Mouse (Mus musculus) liver, embryonic 15.5 days (tissue): ENCODE data around the gene Elane. TPM values are rescaled to one million over a fixed set of nuclear protein-coding genes. Genes with fewer than 3 reads are reported as not detected.

Source experiments
- ATAC-seq: fragments of 200-750 bp; cut with Nextera tagmentation; 2 replicates; pipeline ENCODE4 v1.8.0; 2017; ENCODE audit warnings: moderate number of reproducible peaks, mild to moderate bottlenecking, moderate library complexity; ENCODE audit not compliant: insufficient read depth
- H3K27ac ChIP-seq: fragments of 300-500 bp; sonication (generic); replicated peaks from 2 replicates; pipeline ENCODE4 v1.5.1; 2015; ENCODE audit warnings: mild to moderate bottlenecking, inconsistent platforms
- H3K27me3 ChIP-seq: fragments of 300-500 bp; sonication (generic); 2 replicates; pipeline ENCODE4 v1.6.1; 2015; ENCODE audit warnings: mild to moderate bottlenecking, inconsistent platforms
- H3K36me3 ChIP-seq: fragments of 300-500 bp; sonication (generic); replicated peaks from 2 replicates; pipeline ENCODE4 v1.6.1; 2015; ENCODE audit warnings: moderate library complexity, mild to moderate bottlenecking, inconsistent platforms
- H3K4me1 ChIP-seq: fragments of 300-500 bp; sonication (generic); replicated peaks from 2 replicates; pipeline ENCODE4 v1.6.1; 2015; ENCODE audit warnings: inconsistent platforms
- H3K4me2 ChIP-seq: fragments of 300-500 bp; sonication (generic); 2 replicates; pipeline ENCODE4 v1.6.1; 2015; ENCODE audit warnings: moderate library complexity, mild to moderate bottlenecking, inconsistent platforms
- H3K4me3 ChIP-seq: fragments of 300-500 bp; sonication (generic); replicated peaks from 2 replicates; pipeline ENCODE4 v1.5.1; 2015; ENCODE audit warnings: mild to moderate bottlenecking, inconsistent platforms
- H3K9ac ChIP-seq: fragments of 300-500 bp; sonication (generic); 2 replicates; pipeline ENCODE4 v1.6.1; 2015; ENCODE audit warnings: moderate library complexity, mild to moderate bottlenecking, inconsistent platforms
- H3K9me3 ChIP-seq: fragments of 300-500 bp; sonication (generic); replicated peaks from 2 replicates; pipeline ENCODE4 v1.6.1; 2016; ENCODE audit warnings: inconsistent platforms
- WGBS: fragments of 180-500 bp; shearing (Covaris S2); methylation state at CpG from one replicate; pipeline ENCODE4 v1.1.7; 2015; ENCODE audit warnings: mixed read lengths; ENCODE audit not compliant: insufficient replicate concordance; 5-methylcytosine and 5-hydroxymethylcytosine counted together
- polyA plus RNA-seq: library from polyadenylated mRNA; unstranded; fragments of >200 nt; fragmentation: Nextera tagmentation; extraction: Ambion mirVana; gene quantifications from 2 replicates; pipeline ENCODE4 v1.2.1, GENCODE M21; 2015

Gene Elane
- polyA plus RNA-seq, 1 experiment from 2014 or later = 227 TPM

DNA sequence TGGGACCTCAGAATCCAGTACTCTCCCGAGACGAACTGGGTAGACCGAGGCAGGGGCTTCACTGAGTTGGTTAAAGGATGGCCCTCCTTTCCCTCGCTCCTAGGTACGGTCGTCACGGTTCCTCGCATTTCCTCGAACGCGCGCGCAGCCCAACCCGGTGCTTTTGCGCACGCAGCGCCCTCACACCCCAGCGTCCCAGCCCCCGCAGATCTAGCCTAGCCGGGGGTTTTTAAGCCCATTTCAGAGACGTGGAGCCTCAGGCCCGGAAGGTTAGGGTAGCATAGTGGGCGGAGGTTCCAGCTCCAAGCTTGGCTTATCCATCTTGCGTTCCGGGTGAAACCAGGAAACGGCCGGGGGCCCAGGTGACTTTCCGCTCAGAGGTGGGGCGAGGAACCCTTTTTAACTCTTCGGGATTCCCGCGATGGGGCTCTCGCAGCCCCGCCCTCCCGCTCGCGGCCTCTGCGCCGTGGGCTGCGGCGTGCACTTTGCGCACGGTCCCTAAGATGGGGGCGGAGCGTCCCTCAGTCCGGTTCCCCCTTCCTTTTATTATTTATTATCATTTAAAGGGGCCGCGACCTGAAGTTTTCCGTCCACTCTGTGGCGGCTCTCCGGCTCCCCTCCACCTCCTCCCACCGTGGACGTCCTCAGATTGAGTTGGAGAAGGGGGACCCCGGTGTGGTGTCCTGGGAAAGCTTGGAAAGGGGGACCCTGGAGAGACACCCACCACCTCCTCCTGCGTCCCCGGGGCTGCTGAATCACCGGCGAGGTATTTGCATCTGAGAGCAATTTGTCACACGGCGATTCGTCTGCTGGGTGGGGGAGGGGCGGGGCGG, 40.7 kb downstream of the Elane start, which contains the start of gene Arid3a:
Arid3a (plus strand) TSS at position 553 of the 833 bp plus-strand sequence.
- peak within 1 kb of the TSS; percentile 85 for H3K27ac ChIP-seq
- H3K4me1 ChIP-seq = peaks cover 71% of the 10 kb centered on the region
- H3K9me3 ChIP-seq = no peaks in the 10 kb centered on the region
- peak within 1 kb of the TSS; percentile 74 for H3K9ac ChIP-seq
- H3K27me3 ChIP-seq = peaks cover 19% of the 10 kb centered on the region
- peaks cover 12% of the 10 kb centered on the region for H3K36me3 ChIP-seq
- under 1% methylated on average over 63 of the region's 63 CpGs for WGBS
- H3K4me3 ChIP-seq = peak within 1 kb of the TSS; percentile 83
- H3K4me2 ChIP-seq = peak within 1 kb of the TSS; percentile 98
- peak; percentile 61 for ATAC-seq

DNA sequence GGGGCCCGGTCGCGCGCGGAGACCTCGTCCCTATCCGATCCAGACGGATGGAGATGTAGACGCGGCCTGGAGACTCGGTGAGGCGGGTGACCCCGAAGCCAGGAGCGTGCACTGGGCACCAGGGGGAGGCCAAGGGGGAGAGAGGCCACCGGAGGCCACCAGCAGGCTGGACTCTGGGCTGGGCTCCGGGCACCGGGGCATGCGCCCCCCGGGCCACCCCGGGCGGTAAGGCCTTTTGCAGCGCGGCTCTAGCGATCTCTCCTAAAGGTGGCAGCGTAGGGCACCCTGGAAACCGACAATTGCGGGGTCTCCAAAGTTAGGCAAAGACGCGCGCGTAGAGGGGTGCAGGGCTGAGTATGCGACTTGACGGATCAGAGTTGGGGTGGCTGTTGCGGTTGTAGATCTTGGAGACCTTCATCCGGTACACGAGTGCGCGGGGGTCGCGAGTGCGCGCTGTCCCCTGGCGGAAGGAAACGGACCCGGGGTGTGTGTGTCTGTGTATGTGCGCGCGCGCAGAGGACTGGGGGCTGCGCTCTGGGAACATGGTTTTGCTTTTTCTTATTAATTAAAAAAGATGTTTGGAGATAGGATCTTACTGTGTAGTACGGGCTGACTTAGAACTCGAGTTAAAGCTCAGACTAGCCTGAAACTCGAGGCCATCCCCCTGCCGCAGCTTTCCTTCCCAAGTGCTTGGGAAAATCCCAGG, 41.4 kb downstream of the Elane start:
- under 1% methylated on average over 54 of the region's 54 CpGs for WGBS
- H3K4me1 ChIP-seq = peaks cover 77% of the 10 kb centered on the region
- peak overlapping the region; percentile 83 for H3K4me3 ChIP-seq
- no peaks in the 10 kb centered on the region for H3K9me3 ChIP-seq
- peak; percentile 19 for ATAC-seq
- peak overlapping the region; percentile 98 for H3K4me2 ChIP-seq
- H3K9ac ChIP-seq = peak overlapping the region; percentile 74
- peak overlapping the region; percentile 85 for H3K27ac ChIP-seq
- H3K27me3 ChIP-seq = peaks cover 11% of the 10 kb centered on the region
- peaks cover 19% of the 10 kb centered on the region for H3K36me3 ChIP-seq

DNA sequence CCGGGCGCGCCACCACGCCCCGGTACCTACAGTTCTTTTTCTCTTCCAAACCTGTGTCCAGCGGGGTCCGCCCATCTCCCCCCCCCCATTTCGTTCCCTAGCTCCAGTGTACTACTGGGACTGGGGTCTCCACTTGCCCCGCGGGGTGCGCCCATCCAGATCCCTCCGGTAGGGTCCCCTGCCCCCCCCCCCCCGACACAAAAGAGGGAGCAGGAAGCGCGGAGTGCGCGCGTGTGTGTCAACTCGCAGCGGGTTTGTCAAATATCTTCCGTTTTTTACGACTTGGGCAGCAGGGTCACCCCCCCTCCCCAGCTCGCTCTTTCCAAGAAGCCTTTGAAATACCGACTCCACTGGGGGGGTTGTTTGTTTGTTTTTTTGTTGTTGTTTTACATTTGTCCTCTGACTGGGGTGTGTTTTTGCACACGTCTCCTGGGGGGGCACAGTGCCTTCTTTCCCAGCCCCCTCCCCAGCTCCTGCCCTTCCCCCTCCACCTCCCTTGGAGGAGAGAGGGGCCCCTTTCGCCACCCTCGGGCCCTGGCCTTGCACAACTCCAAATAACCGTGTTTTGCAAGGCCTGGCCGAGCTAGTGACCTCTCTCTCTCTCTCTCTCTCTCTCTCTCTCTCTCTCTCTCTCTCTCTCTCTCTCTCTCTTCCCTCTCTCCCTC, 42.1 kb downstream of the Elane start:
- Histone ChIP-seq H3K27ac (peak overlapping the region; percentile 85), H3K4me2 (peak overlapping the region; percentile 98), H3K4me3 (peak overlapping the region; percentile 83), H3K27me3 (peaks cover 4% of the 10 kb centered on the region), H3K4me1 (peaks cover 84% of the 10 kb centered on the region), H3K9me3 (no peaks in the 10 kb centered on the region), H3K36me3 (peaks cover 26% of the 10 kb centered on the region), H3K9ac (peak overlapping the region; percentile 74)
- 2% methylated on average over 29 of the region's 29 CpGs for WGBS
- ATAC-seq = no peak

DNA sequence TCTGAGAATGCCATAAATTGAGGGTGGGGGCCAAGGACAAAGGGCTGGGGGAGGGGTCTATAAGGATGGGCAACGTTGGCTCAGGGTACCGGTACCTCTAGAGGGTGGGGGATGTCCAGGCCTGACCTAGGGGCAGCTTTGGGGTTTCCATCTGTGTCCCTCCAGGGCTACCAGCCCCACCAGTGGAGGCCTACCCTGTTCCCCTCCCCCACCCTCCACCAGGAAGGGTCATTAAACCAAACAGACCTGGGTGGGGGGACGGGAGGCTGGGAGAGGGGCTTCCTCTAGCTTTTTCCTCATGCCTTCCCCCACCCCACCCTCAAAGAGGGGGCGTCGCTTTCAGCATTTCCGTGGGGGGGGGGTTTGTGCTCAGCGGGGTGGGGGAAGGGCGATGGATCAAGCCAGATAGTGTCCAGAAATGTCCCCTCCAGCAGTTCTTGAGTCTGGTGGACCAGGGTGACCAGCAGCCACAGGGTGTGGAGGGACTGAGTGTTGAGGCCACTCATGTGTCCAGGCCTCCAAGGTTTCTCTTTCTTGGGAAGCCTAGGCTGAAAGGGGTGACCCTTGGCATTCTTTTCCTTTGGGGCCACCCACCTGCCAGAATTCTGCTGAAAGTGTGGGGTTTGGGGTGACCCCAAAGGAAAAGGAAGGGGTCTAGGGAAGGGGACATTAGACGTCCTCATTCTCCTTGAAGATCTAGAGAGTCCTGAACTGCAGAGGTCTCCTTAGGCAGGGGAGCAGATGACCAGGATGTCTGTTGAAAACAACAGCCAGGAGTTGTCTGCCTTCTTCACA, 43.1 kb downstream of the Elane start:
- H3K27me3 ChIP-seq = no peaks in the 10 kb centered on the region
- H3K27ac ChIP-seq = peak overlapping the region; percentile 63
- peaks cover 89% of the 10 kb centered on the region for H3K4me1 ChIP-seq
- H3K9me3 ChIP-seq = no peaks in the 10 kb centered on the region
- ATAC-seq = no peak
- H3K36me3 ChIP-seq = peaks cover 30% of the 10 kb centered on the region
- H3K4me2 ChIP-seq = peak overlapping the region; percentile 98
- H3K9ac ChIP-seq = peak overlapping the region; percentile 40
- H3K4me3 ChIP-seq = peak overlapping the region; percentile 83
- WGBS = 26% methylated on average over 9 of the region's 9 CpGs

DNA sequence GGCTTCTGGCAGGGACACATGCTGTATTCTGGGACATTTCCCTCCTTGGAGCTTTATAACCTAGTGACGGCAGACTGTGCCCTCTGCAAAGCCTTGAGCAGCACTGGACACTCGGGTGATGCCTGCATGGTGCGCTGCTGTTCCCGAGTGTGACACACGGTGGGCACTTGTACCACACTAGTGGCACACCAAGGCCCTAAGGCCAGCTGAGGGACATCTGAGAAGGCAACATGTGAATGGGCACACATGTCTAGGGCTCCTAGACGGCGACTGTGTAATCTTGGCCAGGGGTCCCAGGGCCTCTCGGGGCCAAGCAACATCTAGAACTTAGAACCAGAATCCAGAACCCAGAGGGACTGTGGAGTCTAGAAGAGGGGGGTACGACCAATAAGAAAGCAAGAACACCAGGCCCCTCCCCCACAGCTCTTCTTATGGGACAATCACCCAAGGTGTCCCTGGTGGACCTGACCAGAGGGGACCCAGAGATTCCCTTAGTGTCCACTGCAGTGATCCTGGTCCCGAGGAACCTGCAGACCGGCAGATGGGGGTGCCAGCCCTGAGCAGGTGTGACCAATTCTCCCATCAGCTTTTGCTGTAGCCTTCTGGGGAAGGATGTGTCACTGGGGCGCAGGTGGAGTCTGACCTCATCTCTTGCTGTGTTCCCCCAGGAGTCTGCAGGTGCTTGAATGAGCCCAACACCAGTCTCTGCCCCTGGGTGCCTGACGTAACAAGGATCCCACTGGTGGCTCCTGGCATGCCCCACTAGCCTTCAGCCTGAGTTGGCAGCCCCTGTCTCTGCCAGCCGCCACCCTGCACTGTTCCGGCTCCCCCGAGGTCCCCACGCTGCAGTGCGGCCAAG, 44.1 kb downstream of the Elane start:
- ATAC-seq = no peak
- peak overlapping the region; percentile 98 for H3K4me2 ChIP-seq
- H3K4me3 ChIP-seq = peak overlapping the region; percentile 83; the same call in 1 of the 2 replicates
- peaks cover 97% of the 10 kb centered on the region for H3K4me1 ChIP-seq
- H3K27me3 ChIP-seq = no peaks in the 10 kb centered on the region
- H3K9ac ChIP-seq = no peak overlapping the region
- WGBS = 77% methylated on average over 18 of the region's 18 CpGs
- peaks cover 36% of the 10 kb centered on the region for H3K36me3 ChIP-seq
- no peaks in the 10 kb centered on the region for H3K9me3 ChIP-seq
- peak overlapping the region; percentile 46; the same call in 1 of the 2 replicates for H3K27ac ChIP-seq

DNA sequence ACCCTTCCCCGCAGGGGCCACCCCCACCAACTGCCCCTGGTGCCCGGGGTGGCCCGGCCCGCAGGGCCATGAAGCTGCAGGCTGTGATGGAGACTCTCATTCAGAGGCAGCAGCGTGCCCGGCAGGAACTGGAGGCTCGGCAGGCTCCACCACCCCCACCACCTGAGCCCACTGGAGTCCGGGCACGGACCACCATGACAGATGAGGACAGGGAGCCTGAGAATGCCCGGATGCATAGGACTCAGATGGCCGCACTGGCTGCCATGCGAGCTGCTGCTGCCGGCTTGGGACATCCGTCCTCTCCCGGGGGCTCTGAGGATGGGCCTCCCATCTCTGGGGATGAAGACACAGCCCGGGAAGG, 44.8 kb downstream of the Elane start:
- H3K9me3 ChIP-seq = no peaks in the 10 kb centered on the region
- no peak overlapping the region for H3K27ac ChIP-seq
- H3K36me3 ChIP-seq = peaks cover 40% of the 10 kb centered on the region
- no peak overlapping the region for H3K4me3 ChIP-seq
- no peak for ATAC-seq
- H3K27me3 ChIP-seq = no peaks in the 10 kb centered on the region
- WGBS = 85% methylated on average over 16 of the region's 16 CpGs
- no peak overlapping the region for H3K4me2 ChIP-seq
- no peak overlapping the region for H3K9ac ChIP-seq
- H3K4me1 ChIP-seq = peaks cover 98% of the 10 kb centered on the region

DNA sequence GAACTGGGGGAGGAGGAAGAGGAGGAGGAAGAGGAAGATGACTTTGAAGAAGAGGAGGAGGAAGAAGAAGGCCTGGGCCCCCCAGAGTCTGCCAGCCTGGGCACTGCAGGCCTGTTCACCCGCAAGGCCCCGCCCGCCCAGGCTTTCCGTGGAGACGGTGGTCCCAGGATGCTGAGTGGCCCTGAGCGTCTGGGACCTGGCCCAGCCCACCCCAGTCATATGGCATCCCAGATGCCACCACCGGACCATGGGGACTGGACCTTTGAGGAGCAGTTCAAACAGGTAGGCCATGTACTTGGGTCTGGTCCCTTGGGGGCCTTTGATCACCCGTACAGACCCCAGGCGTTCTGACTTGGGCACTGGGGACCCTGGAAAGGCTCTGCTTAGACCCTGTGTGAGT, 45.8 kb downstream of the Elane start:
- Histone ChIP-seq H3K9ac (no peak overlapping the region), H3K27me3 (no peaks in the 10 kb centered on the region), H3K36me3 (peaks cover 44% of the 10 kb centered on the region), H3K4me3 (no peak overlapping the region), H3K27ac (no peak overlapping the region), H3K4me1 (peaks cover 98% of the 10 kb centered on the region), H3K9me3 (no peaks in the 10 kb centered on the region), H3K4me2 (no peak overlapping the region)
- ATAC-seq = no peak
- WGBS = 61% methylated on average over 9 of the region's 9 CpGs

DNA sequence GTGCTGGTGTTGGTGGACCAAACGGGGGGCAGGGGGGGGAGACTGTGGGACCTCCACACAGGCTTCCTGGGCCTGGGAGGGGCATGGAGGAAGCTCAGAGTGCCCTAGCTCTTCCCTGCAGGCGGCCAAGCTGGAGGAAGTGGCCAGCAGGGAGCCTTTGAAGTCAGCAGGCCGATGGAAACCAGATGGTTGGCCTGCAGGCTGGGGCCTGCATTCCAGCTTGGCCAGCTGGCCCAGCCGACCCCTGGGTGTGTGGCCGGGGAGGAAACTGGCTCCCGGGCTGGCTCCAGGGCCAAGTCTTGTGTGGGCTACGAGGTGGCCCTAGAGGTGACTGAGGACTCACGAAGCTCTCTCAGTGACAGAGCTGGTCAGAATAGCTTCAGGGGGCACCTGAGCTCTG, 46.7 kb downstream of the Elane start:
- Histone ChIP-seq H3K27me3 (no peaks in the 10 kb centered on the region), H3K36me3 (peaks cover 44% of the 10 kb centered on the region), H3K4me1 (peaks cover 98% of the 10 kb centered on the region), H3K9ac (no peak overlapping the region), H3K4me2 (peak overlapping the region; percentile 7; the same call in 1 of the 2 replicates), H3K9me3 (no peaks in the 10 kb centered on the region), H3K4me3 (no peak overlapping the region), H3K27ac (0 out of 2 replicates have a peak overlapping the region, but pooled peaks have one; percentile 6)
- no peak for ATAC-seq
- 52% methylated on average over 8 of the region's 8 CpGs for WGBS

DNA sequence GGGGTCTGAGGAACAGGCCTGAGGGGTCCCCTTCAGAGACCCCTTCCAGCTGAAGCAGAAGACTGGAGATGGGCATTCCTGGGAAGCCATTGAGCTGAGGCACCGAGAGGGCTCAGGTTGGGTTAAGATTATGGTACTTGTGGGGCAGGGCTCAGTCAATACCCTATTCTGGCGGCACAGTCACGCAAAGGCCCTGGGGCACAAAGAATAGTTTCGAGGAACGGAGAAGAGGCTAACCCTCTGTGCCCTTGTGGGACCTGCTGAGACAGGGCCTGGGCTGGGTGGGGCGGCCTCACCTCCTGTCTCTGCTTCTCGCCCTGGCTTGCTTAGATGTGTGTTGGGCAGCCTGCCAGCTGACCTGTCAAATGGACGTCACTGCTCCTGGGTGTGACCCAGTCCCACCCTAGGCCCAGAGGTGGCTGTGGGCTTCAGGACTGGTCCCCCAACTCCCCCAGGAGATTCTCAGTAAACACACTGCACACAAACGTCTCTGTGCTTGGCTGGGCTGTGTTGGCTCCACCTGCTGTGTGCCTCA, 47.2 kb downstream of the Elane start:
- WGBS = 66% methylated on average over 9 of the region's 9 CpGs

More for the DNA sequence above, 47.2 kb downstream of the Elane start:
- 0 out of 2 replicates have a peak overlapping the region, but pooled peaks have one; percentile 6 for H3K27ac ChIP-seq
- no peaks in the 10 kb centered on the region for H3K9me3 ChIP-seq
- ATAC-seq = no peak
- no peaks in the 10 kb centered on the region for H3K27me3 ChIP-seq
- H3K4me3 ChIP-seq = no peak overlapping the region
- no peak overlapping the region for H3K4me2 ChIP-seq
- H3K4me1 ChIP-seq = peaks cover 98% of the 10 kb centered on the region
- H3K36me3 ChIP-seq = peaks cover 44% of the 10 kb centered on the region
- no peak overlapping the region for H3K9ac ChIP-seq
